Mouse (Mus musculus): ENCODE measurements around the gene Dlgap3. TPM values are rescaled to one million over a fixed set of nuclear protein-coding genes. Genes with fewer than 3 reads are reported as not detected.

The Dlgap3 gene
- polyA plus RNA-seq, 2 experiments from 2014 or later = not detected

GRCm38 (mm10) chr4:127264183-127264554, 95.2 kb downstream of the Dlgap3 start:
- ATAC-seq = no peak

GRCm38 (mm10) chr4:127278451-127279001, 109.5 kb downstream of the Dlgap3 start:
- ATAC-seq = no peak

GRCm38 (mm10) chr4:127279241-127279640, 110.2 kb downstream of the Dlgap3 start:
- ATAC-seq = no peak

Other genes with a start within 250 kb of the Dlgap3 start
- 10 to 100 TPM; 16.3 to 19.7 TPM for gene Zmym4, start 201.1 kb upstream of the Dlgap3 start, polyA plus RNA-seq (2017; shearing (Covaris generic))
- 10 to 100 TPM; 44.0 to 61.2 TPM for gene Sfpq, start 147.9 kb upstream of the Dlgap3 start, polyA plus RNA-seq (2017; shearing (Covaris generic))
- gene Zmym1, start 108.1 kb upstream of the Dlgap3 start, polyA plus RNA-seq (2017; shearing (Covaris generic)) = 10 to 100 TPM; 22.1 to 25.8 TPM
- gene Zmym6, start 91.8 kb upstream of the Dlgap3 start, polyA plus RNA-seq (2017; shearing (Covaris generic)) = 10 to 100 TPM; 19.2 to 27.9 TPM
- 10 to 100 TPM; 26.8 to 29.8 TPM for gene Tmem35b, start 45.5 kb upstream of the Dlgap3 start, polyA plus RNA-seq (2017; shearing (Covaris generic))
- 10 to 100 TPM; 37.5 to 54.9 TPM for gene Smim12, start 74.6 kb downstream of the Dlgap3 start, polyA plus RNA-seq (2017; shearing (Covaris generic))
- not detected for gene Gja4, start 144.8 kb downstream of the Dlgap3 start, polyA plus RNA-seq (2017; shearing (Covaris generic))
- gene Gjb3, start 161.6 kb downstream of the Dlgap3 start, polyA plus RNA-seq (2017; shearing (Covaris generic)) = under 1 TPM in 1 of 2 experiments, not detected in 1; 0.32 TPM
- not detected for gene Gjb4, start 184.9 kb downstream of the Dlgap3 start, polyA plus RNA-seq (2017; shearing (Covaris generic))
- gene Gjb5, start 189.0 kb downstream of the Dlgap3 start, polyA plus RNA-seq (2017; shearing (Covaris generic)) = not detected